Mouse (Mus musculus) ZHBTc4 (cell line): Measurements from ENCODE around the gene Habp4.

Experiments used
- DNase-seq: peaks from one replicate; pipeline ENCODE4 v3.0.0-alpha.2; 2011; ENCODE audit warnings: low read depth, low spot score

Habp4 gene

DNA sequence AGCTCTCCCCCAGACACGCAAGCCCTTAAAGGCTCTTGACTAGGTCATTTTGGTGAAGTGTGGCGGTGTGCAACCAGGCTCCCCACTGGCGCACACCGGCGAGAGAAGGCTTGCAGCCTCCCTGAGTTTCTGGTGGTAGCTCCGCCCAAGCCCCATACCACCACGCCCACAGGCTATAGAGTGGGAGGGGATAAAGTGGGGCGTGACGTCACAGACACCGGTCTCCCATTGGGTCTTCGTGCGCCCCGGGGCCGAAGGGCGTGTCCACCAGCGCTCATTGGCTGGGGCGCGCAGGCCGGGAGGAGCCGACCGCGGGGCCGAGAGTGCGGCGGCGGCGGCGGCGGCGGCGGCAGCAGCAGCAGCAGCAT lies at the start of gene Habp4:
Gene Habp4 (plus strand): TSS at position 277 of the 368 bp plus-strand sequence.
- peak; percentile 99 for DNase-seq

DNA sequence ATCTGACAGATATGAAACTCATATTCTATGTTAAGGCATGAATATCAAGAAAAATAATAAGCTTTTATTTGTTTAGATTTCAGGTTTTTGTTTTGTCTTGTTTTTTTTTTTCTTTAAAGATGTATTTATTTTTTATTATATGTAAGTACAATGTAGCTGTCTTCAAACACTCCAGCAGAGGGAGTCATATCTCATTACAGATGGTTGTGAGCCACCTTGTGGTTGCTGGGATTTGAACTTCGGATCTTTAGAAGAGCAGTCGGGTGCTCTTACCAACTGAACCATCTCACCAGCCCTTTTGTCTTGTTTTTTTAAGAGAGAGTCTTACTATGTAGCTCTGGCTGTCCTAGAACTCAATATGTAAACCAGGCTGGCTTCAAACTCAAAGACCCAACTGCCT lies 44.2 kb upstream of the Habp4 start:
- DNase-seq = peak; percentile 42

DNA sequence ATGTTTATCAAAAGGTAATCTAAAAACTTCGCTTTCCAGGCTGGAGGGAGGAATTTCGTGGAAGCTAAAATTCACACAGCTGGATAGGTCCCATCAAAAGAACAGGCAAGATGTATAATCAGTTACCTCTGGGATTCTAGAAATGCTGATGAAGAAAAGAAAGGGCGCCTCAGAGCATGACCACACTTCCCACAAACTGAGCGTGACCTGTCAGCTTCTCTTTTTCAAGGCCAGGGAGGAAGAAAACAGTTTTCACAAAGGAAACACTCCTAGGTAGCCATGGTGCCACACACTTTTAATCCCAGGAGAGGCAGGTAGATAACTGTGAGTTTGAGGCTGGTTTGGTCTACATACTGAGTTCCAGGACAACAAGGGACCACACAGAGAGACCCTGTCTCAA lies 40.9 kb upstream of the Habp4 start:
- DNase-seq = no peak

DNA sequence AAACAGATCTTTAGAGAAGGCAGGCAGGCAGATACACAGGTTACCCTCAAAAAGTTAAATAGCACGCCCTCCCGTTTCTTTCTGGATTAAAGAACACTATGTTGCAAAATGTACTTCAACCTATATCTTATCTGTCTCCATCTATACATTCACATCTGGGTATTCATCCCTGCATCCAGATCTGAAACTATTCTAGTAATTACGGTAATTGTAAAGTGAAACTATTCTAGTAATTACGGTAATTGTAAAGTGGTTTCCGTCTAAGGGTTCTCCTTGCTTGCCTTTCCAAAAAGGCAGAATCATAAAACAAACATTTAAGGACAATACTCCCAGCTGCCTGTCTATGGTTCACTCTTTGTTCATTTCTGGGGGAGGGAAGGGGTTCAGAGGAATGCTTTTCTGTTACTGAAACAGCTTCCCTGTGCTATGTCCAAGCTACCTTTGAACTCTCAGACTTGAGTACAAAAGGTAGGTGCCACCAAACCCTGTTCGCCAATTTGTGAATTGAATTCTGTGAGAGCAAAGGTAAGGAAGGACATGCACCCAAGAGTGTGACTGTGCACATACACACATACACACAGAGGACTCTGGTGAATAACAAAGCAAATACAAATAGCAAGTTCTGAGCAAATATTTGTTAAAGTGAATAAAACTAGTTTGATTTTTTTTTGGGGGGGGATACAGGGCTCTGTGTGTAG lies 38.0 kb upstream of the Habp4 start:
- DNase-seq = no peak

DNA sequence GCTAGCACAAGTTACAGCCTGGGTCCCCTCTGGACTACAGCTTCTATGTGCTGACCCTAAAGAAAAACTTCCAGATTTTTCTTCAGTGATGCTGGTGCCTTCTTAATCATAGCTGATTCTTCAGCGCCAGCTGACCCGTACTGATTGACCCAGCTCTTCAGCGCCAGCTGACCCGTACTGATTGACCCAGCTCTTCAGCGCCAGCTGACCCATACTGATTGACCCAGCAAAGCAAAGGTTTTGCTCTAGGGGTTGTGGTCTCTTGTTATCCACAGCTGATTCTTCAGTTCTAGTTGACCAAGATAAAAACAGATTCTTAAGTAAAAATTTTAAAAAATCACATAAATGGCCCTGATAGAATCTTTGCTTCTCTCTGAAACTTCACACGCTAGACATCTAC lies 36.7 kb upstream of the Habp4 start:
- no peak for DNase-seq

DNA sequence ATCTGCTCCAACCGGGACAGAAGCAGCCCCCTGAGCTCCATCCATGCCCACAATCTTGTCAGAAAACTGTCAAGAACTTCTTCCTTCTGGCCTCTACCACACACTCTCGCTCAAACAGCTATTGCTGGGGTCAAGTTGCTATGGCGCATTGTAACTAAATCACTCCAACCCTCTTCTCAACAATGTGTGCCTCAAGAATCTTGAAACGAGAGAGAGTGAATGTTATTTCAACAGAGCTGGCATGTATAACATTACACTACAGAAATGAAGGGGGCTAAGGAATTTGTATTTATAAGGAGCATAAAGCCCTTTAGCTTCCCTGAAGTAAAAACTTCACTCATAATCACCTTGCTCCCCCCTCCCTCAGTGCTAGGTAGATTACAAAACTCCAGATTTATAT lies 35.3 kb upstream of the Habp4 start:
- no peak for DNase-seq

DNA sequence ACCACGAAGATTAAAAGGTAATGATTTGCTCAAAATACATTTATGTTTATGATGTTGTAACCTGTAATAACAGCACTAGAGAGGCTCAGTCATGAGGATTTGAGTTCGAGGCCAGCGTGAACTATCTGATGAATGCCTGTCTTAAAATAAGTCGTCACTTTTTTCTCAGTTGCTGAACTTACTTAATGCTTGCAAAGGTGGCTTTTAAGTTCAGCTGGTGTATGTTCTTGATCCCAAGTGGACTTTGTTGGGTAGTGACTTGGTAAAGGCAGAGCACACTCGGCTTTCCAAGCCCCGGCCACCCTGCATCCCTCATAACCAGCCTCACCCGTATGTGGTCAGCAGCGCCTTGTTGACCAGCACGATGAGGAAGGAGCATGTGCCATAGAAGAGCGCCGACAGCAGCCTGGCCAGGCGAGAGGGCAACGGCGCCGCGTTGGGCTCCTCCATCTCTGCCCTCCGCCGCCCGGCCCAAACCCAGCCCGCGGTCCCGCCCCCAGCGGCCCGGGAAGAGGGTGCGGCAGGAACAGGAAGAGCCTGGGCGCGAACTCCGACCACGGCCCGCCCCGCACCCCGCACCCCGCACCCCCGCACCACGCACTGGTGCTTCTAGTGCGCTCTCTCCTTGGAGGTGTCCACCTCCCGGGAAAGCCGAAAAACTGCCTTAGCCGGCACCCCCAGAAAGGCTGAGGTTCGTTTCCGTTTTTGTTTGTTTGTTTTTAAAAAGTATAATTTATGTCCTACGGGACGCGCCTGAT lies 32.6 kb upstream of the Habp4 start, which contains the start of gene Slc35d2:
Gene Slc35d2 (minus strand): TSS at position 511 of the 758 bp plus-strand sequence.
- DNase-seq = peak; percentile 65

DNA sequence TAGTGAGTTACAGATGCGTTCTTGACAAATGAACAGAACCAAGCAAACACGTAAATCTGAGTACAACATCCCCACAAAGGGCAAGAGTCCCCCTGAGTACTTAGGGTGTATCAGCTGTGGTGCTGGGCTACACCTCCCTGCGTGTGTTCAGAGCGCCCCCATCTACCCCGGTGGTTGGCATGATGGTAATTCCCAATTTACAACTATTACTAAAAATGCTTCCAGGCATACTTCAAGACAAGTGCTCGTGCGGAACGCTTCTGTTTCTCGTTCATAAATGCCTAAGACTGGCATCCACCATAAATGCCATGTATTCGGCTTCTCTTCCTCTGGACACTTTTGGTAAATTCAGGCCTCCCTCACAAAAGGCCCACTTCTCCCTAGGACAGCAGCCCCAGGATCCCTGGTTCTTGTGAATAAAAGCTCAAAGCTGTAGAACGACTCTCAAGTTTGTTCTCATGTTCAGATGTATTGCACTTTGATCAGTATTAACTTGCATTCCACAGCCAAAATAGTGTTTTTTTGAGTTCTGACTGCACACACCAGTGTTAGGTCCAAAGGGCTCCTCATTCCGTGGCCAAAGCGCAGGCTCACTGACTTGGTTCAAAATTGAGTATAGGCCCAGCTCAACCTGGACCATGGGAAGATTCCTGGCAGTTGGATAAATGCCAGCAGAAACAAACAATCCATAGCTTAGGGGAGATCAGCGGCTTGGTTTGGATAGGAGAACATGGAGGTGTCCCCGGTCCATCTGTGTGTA lies 31.8 kb upstream of the Habp4 start:
- no peak for DNase-seq

DNA sequence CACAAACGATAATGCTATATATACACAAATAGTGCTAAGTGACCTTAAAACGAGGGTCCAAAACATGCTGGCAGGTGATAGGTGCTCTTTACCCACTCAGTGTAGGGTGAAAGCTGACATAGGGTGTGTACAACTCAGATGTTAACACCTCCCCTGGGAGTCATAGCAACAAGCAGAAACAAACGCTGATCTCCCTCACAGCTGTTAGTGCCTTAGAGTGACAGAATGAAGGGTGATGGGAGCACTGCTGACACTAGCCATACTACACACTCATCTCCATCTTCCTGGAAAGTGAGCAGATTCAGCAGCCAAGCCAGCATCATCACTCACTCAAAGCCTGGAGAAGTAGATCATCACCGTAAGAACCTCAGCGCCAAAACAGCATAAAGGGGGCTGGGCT lies 11.5 kb upstream of the Habp4 start:
- DNase-seq = no peak

DNA sequence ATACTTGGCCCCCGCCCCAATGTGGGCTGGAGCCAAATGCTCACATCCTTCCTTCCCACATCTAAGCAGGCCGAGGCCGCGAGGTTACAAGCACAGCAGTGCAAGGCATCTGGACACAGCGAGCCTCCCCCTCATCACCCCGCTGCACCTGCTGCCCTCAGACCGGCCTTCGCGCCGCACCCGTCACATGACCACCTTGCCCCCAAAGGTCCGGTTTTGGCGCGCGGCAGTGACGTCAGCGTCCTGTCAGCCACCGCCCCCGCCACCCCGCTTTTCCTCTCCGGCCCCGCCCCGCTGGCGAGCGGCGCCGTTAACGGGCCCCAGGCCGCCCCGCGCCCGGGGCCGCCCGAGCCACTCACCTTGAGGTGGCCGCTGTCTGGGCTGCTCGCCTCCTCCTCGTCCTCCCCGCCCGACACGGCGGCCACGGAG lies 9.4 kb upstream of the Habp4 start:
- DNase-seq = peak; percentile 87

DNA sequence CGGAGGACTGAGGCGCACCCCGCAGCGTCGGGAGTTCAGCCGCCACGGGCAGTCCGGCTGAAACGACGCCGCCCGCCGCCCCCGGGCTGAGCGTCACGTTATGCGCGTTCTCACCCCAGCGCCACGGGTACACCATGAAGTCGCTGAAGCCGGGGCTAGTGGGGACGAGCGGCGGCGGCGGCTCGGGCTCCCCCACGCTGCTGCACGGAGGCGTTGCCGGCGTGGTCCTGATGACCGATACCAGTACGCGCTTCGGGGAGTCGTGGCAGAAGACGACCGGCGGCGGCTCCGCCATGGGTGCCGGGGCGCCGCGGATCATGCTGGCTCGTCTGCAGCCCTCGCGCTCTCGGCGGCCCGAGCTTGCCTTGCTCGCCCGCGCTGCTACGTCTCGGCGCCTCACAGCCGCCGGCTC lies 8.9 kb upstream of the Habp4 start:
- DNase-seq = peak; percentile 65

DNA sequence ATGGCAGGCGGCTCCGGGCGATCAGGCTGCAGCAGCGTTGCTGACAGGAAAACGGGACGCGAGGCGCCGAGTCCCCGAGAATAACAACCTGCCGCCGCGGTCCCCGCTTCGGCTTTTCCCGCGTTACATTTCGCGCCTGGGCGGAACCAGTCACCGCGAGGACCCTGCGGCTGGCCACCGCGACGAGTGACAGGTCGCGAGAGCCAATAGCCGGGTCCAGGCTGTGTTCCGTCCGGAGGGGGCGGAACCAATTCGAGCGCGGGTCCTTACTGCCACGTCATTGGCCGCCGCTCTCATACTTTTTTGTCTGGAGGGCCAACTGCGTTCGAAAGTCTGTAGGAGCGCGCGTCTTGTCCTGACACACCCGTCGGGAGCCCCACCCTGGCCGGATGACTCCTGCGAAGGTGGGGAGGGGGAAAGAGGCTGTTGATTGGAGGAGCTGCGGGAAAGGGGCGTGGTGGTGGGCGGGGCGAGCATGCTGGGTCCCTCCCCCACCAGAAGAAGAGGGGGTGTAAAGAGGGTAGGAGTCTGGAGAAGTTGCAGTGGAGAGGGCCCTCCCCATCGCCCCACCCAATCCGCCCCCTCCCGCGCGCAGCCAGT lies 8.4 kb upstream of the Habp4 start, which contains the start of gene Zfp367:
Gene Zfp367 (minus strand): TSS at position 120 of the 600 bp plus-strand sequence.
- DNase-seq = peak; percentile 100

DNA sequence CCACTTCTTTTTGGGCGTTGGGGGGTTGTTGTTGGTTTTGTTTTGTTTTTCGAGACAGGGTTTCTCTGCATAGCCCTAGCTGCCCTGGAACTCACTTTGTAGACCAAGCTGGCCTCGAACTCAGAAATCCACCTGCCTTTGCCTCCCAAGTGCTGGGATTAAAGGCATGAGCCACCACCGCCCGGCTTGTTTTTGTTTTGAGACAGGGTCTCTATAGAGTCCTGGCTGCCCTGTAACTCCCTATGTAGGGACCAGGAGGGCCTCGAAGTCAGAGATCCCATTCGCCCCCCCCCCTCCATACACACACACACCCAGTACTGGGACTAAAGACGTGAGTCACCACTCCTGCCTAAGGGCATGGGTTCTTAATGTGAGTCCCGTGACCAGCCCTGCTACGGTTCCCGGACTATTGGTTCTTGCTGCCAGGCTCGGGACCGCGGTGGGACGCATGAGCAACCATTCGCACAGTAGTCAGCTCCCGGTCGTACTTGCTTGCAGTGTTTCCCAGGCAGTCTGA lies 7.8 kb upstream of the Habp4 start:
- peak; percentile 87 for DNase-seq

DNA sequence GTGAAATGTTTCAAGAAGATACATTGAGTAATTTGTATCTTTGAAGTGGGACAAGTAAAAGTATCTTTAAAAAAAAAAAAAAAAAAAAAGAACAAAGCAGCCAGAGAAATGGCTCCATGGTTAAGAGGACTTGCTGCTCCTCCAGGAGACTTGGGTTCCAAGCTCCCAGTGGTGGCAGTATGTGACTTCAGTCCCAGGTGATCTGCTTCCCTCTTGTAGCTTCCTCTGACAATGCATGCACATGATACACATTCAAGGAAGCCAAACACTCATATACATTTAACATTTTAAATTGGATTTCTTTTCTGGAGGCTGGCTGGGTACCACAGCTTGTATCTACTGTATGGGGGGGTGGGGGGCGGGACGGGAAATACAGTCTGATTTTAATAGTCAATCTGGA lies 7.0 kb upstream of the Habp4 start:
- peak; percentile 42 for DNase-seq

DNA sequence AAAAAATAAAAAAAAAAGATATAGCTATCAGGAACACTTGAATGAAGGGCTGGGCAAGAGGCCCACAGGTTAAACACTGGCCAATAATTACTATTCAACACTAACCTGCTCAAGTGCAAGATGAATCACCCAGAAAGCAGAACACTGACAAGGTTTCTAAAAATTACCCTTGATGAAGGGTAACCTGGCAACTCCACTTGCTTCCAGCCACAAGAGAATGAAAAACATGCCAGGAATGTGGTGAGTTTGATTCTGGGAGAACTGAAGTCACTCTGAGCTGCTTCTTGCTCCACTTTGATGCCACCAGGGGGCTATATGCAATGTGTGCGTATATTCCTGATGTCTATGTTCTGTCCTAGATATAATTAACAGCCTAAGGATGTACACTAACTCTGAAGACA lies 6.5 kb upstream of the Habp4 start:
- peak; percentile 86 for DNase-seq

DNA sequence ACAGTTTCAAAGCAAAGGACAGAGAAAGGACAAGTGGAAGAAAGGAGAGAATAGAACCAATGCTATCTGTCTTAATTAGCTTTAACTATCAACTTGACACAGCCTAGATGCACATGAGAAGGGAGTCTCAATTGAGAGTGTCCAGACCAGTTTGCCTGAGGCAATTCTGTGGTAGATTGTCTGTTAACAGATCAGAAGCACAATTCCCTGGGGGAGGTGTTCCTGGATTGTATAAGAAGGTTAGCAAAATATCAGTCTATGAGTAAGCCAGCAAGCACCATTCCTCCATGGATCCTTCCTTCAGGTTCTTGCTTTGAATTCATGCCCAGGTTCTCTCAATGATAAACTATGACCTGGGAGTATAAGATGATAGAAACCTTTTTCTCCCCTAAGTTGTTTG lies 4.7 kb upstream of the Habp4 start:
- peak; percentile 33 for DNase-seq

DNA sequence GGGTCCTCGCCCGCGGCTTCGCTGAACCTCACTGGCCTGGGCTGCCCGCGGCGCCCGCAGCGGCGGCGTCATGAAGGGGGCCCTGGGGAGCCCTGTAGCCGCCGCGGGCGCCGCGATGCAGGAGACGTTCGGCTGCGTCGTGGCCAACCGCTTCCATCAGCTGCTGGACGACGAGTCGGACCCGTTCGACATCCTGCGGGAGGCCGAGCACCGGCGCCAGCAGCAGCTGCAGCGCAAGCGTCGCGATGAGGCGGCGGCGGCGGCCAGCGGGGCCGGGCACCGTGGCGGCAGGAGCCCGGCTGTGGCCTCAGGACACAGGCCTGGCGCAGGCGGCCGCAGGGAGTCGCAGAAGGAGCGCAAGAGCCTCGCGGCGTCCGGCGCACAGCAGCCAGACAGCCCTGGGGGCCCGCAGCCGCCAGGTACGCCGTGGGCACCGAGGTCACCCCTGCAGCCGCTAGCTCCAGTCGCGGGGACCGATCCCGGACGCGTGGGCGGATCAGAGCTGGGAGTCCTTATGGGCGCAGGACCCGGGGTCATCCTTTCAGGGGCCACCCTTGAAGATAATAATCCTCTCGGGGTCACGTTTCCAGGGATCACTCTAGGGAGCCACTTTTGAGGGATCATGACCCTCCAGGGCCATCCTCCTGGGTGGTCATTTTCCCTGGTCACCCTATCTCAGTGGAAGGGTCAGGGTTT lies 440 bp downstream of the Habp4 start:
- no peak for DNase-seq

DNA sequence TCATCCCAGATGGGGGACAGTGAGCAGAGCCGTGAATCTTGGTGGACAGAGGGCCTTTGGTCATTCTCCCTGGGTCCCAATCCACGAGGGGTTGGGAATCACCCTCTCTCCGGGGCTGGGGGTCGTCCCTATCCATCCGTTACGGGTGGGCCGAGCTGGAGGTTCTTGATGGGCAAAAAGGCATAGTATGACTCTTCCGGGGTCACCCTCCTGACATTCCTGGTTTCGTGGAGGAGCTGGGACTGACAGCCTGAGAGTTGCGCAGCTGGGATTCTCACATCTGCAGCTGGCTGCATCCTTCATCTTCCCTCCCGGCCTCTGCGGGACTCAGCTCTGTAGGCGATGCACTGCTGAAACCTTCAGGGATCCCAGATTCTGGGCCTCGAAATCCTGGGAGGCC lies 1.0 kb downstream of the Habp4 start:
- no peak for DNase-seq

DNA sequence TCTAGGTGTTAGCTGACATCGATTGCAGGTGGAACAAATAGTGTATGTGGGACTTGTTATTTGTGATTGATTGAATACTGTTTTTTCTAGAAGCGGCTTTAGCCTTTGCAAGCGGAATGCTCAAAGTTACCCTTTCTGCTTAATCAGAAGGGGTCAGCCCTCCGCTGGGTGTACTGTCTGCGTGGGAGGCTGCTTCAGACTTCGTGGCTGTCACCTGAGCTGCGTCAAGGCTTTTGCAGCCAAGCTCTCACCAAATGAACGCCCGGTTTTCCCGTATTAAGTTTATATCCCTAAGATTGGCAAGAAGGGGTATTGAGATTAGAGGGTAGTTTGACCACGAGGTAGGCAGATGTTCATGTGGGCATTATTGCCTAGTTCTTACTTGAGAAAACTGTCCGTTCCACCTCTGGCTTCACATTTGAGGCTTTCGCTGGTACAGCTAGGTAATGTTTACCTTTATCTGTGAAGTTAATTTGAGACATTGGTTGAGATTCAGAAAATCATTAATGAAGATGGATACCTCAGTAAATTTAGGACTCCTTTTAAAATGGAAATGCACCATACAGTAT lies 1.6 kb downstream of the Habp4 start:
- DNase-seq = no peak

DNA sequence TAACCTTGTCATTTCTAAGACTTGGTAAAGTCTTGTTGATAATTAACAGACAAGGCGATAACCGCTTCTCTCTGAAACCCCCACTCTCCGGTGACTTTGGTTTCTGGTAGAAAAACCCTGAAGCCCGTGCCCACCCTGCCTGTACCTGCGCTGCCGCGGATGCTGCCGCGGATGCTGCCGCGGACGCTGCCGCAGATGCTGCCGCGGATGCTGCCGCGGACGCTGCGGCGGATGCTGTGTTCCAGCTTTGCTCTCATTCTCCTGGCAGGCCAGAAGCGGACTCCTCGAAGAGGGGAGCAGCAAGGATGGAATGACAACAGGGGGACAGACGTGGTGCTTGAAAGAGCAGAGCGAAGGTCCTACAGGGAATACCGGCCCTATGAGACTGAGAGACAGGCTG lies 8.1 kb downstream of the Habp4 start:
- DNase-seq = peak; percentile 22

DNA sequence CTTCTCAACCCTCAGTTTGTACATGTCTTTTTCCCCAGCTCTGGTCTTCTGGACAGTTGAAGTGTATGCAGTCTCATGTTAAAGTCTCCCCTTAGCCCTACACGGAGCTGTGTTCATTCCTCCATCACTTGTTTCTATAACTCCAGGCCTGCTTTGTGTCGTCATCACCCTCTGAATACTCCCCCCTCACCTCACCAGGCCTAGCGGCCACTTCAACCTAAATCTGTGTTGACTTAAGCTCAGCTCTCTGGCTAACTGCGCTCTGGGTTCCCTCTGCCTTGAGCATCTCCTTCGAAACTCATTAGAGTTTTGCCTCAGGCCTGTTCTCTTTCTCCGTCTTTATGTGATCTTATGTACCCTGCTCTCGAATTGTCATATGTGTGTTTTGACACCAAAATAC lies 16.4 kb downstream of the Habp4 start:
- DNase-seq = no peak
